Mouse (Mus musculus) G1E-ER4 (cell line): Measurements from ENCODE around the gene Cdkl3. TPM values are rescaled to one million over a fixed set of nuclear protein-coding genes. Genes with fewer than 3 reads are reported as not detected.

ENCODE experiments used
- GATA1 ChIP-seq: IDR thresholded peaks from one replicate; pipeline ENCODE4 v1.8.0; 2012; ENCODE audit warnings: low read length, inconsistent platforms
- polyA plus RNA-seq: library from polyadenylated mRNA; stranded (reverse); fragments of >175 nt; gene quantifications from 2 replicates; pipeline ENCODE4 v1.2.3, GENCODE M21; 2012

Cdkl3 gene
- polyA plus RNA-seq, 1 experiment, result 1.5 TPM

GRCm38 (mm10) chr11:52127169-52127568, 123.1 kb downstream of the Cdkl3 start:
- TF ChIP-seq GATA1, result no peak

GRCm38 (mm10) chr11:52127760-52128159, 123.7 kb downstream of the Cdkl3 start:
- no peak for TF ChIP-seq GATA1

GRCm38 (mm10) chr11:52128316-52129061, 124.5 kb downstream of the Cdkl3 start:
- no peak for TF ChIP-seq GATA1

GRCm38 (mm10) chr11:52129171-52129570, 125.2 kb downstream of the Cdkl3 start:
- no peak for TF ChIP-seq GATA1

- TF ChIP-seq GATA1, result no peak
Measured at GRCm38 (mm10) chr11:52129621-52130450, 125.8 kb downstream of the Cdkl3 start.

GRCm38 (mm10) chr11:52130451-52131068, 126.5 kb downstream of the Cdkl3 start:
- no peak for TF ChIP-seq GATA1

Other genes with a start within 250 kb of the Cdkl3 start
- gene Sec24a, start 240.6 kb upstream of the Cdkl3 start, polyA plus RNA-seq, result 22.7 and 25.8 TPM in 2 replicates
- gene Sar1b, start 240.5 kb upstream of the Cdkl3 start, polyA plus RNA-seq, result 4.3 and 4.6 TPM in 2 replicates
- 15.6 and 16.7 TPM in 2 replicates for gene Jade2, start 146.6 kb upstream of the Cdkl3 start, polyA plus RNA-seq
- gene Cdkn2aipnl, start 36.6 kb upstream of the Cdkl3 start, polyA plus RNA-seq, result 53.5 and 65.0 TPM in 2 replicates
- gene Ube2b, start 3.5 kb upstream of the Cdkl3 start, polyA plus RNA-seq, result 106 and 146 TPM in 2 replicates
- 17.4 and 24.1 TPM in 2 replicates for gene Ppp2ca, start 94.5 kb downstream of the Cdkl3 start, polyA plus RNA-seq
- gene Olfr1373, start 141.3 kb downstream of the Cdkl3 start, polyA plus RNA-seq, result not detected in 2 replicates
- not detected in 2 replicates for gene Olfr1371, start 209.8 kb downstream of the Cdkl3 start, polyA plus RNA-seq
- gene Skp1a, start 227.8 kb downstream of the Cdkl3 start, polyA plus RNA-seq, result 14.5 and 23.8 TPM in 2 replicates